Mouse (Mus musculus) bone marrow macrophage, adult 2 months (primary cell): ENCODE data around the gene Cpm. TPM values are rescaled to one million over a fixed set of nuclear protein-coding genes. Genes with fewer than 3 reads are reported as not detected.

Experiments
- H3K27ac ChIP-seq: 2 replicates; pipeline ENCODE4 v1.5.1; 2012; ENCODE audit warnings: low read depth, low read length; ENCODE audit not compliant: insufficient read depth
- H3K4me1 ChIP-seq: 2 replicates; pipeline ENCODE4 v1.6.1; 2012; ENCODE audit warnings: low read length; ENCODE audit not compliant: control insufficient read depth, insufficient read depth
- H3K4me3 ChIP-seq: 2 replicates; pipeline ENCODE4 v1.5.1; 2012; ENCODE audit warnings: mild to moderate bottlenecking, low read length, moderate library complexity; ENCODE audit not compliant: insufficient read depth
- CTCF ChIP-seq: IDR thresholded peaks from 2 replicates; pipeline ENCODE4 v1.5.1; 2012; ENCODE audit warnings: low read depth, mild to moderate bottlenecking, low read length, moderate library complexity
- POLR2A ChIP-seq: IDR thresholded peaks from 2 replicates; pipeline ENCODE4 v1.6.1; 2012; ENCODE audit warnings: mild to moderate bottlenecking, low read depth, low read length, borderline replicate concordance
- polyA plus RNA-seq: library from polyadenylated mRNA; stranded (reverse); fragments of >200 nt; gene quantifications from 2 replicates; pipeline ENCODE4 v1.2.4, GENCODE M21; 2012; ENCODE audit not compliant: missing spikeins, insufficient read depth, insufficient read length

Gene Cpm
- polyA plus RNA-seq, 1 experiment, result not detected

DNA sequence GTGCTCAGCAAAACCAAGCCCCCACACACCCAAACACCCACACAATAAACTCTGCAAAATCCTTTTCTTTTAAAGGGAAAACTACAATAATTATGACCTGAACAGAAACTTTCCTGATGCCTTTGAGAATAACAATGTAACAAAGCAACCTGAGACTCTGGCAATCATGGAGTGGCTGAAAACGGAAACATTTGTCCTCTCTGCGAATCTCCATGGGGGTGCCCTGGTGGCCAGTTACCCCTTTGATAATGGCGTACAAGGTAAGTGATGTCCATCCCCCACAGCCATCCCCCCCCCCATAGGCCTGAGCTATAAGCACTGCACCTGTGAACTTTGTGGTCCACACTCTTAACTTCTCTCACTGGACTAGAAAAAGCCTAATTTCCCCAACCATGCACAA is 40.8 kb downstream of the Cpm start:
- Histone ChIP-seq H3K4me3 (no peak overlapping the region), H3K4me1 (no peaks in the 10 kb centered on the region), H3K27ac (no peak overlapping the region)
- TF ChIP-seq CTCF (no peak), POLR2A (no peak)

DNA sequence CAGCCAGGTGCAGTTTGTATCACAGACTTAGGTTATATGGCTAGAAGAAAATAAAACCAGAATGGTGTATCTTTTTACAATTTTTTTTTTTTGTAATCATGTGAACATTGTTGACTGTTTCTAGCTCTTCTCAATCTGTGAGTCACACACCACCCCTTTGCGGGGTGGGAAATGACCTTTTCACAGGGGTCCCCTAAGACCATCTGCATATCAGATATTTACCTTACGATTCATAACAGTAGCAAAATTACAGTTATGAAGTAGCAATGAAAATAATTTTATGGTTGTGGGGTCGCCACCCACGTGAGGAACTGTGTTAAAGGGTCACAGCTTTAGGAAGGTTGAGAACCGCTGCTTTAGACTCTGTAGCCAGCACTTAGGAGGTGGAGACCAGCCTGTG is 41.5 kb downstream of the Cpm start:
- Histone ChIP-seq H3K4me3 (no peak overlapping the region), H3K27ac (no peak overlapping the region), H3K4me1 (peaks cover 4% of the 10 kb centered on the region; the same call in 1 of the 2 replicates)
- TF ChIP-seq CTCF (no peak), POLR2A (no peak)

DNA sequence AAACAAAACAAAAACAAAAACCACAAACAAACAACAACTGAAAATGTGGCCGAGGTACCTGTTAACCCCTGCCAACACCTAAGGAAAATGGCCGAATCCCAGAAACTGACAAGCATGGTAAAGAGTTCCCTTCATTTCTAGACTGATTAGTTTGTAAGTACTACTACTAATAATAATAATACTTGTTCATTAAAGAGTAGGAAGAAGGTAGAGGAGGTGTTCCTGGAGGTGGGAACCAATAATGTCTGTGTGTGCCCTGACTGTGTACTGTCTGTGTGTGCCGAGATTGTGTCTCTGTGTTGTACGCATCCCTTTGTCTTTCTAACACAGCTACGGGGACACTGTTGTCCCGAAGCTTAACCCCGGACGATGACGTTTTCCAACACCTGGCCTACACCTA is 42.0 kb downstream of the Cpm start:
- Histone ChIP-seq H3K4me1 (peaks cover 8% of the 10 kb centered on the region), H3K27ac (no peak overlapping the region), H3K4me3 (no peak overlapping the region)
- TF ChIP-seq POLR2A (no peak), CTCF (no peak)

DNA sequence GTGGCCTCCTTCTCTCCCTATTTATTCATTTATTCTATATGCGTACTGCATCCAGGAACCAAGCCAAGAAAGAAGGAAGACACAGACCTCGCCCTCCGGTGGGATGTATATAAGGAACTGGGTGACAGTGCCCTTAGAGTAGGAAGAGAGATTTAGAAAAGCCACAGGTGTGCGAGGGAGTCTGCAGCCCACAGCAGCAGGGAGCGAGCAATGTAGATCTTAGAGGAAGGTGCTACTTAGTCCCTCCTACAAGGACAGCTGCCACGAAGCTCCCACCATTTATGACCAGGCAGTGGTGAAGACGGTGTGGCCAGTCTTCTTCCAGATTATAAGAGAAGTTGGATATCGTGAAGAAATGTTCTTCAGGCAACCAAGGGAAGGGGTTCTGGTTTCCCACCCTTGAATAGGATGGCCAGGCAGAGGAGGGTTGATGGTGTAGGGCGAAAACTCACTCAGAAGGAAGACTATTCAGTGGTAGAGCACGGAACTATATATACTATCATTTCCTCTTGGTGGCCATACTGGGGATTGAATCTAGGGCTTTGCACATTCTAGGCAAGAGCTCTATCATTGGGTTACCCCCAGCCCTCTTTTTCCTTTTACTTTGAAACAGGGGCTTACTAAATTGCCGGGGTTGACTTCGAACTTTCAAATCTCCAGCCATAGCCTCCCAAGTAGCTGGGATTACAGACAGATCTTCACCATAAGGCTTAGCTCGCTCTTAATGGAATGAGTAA is 42.8 kb downstream of the Cpm start:
- H3K4me1 ChIP-seq, result peaks cover 14% of the 10 kb centered on the region
- H3K27ac ChIP-seq, result no peak overlapping the region
- no peak for TF ChIP-seq POLR2A
- TF ChIP-seq CTCF, result no peak
- no peak overlapping the region for H3K4me3 ChIP-seq

DNA sequence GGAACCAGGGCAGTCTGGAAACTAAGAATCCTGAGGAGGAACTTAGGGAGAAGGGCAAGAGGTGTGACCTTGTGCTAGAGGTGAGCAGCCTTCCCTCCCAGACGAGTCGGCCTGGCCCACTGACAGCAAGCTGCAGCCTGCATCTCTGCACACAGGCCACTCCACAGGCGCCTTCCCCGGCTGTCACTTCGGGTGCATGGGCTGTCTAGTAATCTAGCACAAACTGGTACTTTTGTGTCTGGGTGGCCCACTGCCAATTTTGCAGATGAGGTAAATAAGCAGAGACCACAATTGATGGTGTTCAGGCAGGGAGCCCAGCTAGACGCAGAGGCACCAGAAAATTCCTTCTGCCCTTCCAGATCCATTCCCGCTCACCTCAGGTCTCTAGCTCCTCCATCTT is 43.4 kb downstream of the Cpm start:
- Histone ChIP-seq H3K4me3 (no peak overlapping the region), H3K4me1 (peaks cover 14% of the 10 kb centered on the region), H3K27ac (no peak overlapping the region)
- TF ChIP-seq CTCF, result no peak
- no peak for TF ChIP-seq POLR2A

DNA sequence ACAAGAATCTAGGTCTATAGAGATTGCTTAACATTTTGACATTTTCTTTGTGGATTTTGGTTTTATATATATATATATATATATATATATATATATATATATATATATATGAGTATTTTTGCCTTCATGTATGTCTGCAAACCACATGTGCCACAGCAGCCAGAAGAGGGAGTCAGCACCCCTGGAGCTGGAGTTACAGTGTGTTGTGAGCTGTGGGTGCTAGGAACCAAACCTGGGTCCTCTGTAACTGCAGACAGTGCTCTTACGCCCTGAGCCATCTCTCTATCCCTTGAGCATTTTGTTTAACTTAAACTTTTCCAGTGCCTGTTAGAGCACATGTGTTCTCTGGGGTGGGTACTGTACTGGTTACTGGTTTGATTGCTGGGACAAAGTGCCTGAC is 44.6 kb downstream of the Cpm start:
- Histone ChIP-seq H3K4me3 (no peak overlapping the region), H3K4me1 (peaks cover 14% of the 10 kb centered on the region), H3K27ac (no peak overlapping the region)
- no peak for TF ChIP-seq CTCF
- no peak for TF ChIP-seq POLR2A

DNA sequence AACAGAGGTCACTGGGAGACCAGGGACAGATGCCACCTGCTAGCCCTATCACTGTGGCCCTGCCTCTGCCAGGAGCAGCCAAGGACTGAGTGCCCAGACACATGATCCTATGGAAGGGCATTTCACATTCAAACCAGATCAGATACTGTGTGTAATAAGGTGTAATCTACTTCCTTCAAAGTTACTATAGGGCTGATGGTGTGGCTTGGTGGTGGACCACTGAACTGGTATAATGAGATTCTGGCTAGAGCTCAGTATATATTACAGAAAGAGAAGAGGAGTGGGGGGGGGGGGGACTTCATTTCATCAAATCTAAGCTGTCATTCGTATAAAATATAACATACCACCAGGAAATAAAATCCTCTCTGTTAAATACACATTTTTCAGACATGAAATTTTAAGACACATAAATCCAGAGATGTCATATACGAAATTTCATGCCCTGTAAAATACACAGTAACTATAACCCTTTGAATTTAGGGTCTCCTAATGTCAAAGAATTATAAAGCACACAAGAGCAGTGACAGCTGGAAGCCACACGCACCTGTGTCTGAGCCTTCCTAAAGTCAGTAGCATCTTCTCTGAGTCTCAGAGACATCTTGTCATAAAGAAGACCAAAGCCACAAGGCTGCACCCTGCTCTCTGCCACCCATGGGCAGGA is 45.2 kb downstream of the Cpm start:
- Histone ChIP-seq H3K4me3 (no peak overlapping the region), H3K4me1 (peaks cover 14% of the 10 kb centered on the region), H3K27ac (no peak overlapping the region)
- TF ChIP-seq POLR2A (no peak), CTCF (no peak)

DNA sequence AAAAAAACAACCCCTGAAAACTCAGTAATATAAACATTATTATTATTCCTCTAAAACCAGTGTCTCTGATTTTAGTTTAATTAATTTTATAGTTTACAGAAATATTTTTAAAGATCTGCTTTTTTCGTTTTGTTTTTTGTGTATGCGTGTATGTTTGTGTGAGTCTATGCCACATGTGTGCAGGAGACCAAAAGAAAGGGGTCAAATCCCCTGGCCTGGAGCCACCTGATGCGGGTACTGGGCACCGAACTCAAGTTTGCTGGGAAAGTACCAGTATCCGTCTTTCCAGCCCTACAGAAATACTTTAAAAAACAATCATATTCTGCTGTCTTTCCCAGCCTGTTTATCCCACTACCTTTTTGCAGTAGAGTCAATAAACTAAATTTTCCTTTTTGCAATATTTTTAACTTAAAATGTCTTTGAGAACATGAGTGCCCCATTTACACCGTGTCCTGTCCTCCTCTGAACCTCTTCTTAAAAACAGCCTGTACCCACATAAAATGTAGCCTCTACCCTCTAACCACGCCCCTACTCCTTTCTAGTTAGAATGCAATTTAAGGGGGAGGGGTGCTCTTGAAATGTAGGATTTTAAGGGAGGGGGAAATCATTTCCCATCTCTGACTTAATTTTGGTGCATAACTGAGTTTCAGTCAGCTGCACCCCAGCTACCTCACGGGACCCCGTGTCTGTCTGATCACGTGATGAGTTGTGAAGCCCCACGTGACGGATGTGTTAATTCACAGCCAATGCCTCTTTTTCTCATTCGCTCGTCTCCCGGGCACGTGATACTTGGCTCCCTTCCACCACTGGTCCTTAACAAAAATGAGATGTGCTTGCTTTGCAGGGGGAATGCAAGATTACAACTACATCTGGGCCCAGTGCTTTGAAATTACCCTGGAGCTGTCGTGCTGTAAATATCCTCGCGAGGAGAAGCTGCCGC is 46.1 kb downstream of the Cpm start:
- H3K4me1 ChIP-seq, result peaks cover 14% of the 10 kb centered on the region
- H3K4me3 ChIP-seq, result peak overlapping the region; percentile 33
- TF ChIP-seq POLR2A, result no peak
- TF ChIP-seq CTCF, result no peak
- no peak overlapping the region for H3K27ac ChIP-seq

DNA sequence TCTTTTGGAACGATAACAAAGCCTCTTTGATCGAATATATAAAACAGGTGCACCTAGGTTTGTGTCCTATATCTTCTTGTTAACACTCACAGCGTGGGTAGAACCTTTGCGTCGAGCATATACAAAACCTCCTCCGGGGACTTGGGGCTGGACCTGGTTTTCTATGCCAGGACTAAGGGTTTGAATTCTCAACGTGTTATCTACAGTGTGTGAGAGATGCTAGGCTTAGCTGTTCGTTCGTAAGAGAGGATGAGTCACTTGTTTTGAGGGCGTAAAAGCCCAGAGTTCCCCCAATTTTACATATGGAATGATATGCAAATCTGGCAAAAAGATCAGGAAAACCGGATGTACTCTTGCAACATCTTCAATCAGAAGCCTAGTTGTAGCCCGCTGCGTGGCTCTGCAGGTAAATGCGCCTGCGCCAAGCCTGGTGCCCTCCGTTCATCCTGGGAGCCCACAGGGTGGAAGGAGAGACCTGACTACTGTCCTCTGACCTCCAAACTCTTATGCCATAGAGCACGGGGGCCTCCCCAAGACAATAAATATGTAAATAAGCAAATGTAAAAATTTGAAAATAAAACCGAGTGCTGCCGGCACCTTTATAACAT is 46.8 kb downstream of the Cpm start:
- H3K4me3 ChIP-seq, result peak overlapping the region; percentile 33
- peaks cover 14% of the 10 kb centered on the region for H3K4me1 ChIP-seq
- no peak overlapping the region for H3K27ac ChIP-seq
- TF ChIP-seq CTCF (no peak), POLR2A (no peak)

DNA sequence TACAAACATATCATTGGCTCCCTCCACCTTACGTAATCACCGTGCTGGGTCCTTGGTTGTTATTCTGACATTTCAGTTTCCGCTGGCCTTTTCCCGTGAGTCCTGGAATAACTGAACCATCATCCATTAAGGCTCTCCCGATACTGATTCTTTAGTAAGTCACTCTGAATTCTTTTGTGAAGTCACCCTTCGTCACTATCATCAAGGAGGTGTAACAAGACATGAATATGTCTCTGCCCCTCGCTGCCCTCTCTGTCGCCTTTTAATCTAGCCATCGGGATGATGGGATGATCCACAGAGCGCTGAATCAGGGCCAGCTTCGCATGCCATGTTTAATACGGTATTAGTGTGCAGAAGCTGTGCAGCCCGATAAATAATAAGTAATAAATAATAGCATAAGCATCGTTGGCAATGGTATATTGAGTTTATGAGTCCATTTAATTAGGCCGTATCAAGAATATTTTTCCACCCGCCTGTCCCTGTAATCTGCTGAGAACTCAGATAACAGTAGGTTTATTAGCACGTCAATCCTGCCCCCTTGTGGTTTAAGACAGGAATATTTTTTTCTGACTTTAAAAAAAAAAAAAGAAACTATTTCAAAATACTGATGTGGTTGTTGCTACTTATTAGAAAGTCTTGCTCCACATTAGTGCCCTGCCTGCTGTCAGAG is 47.5 kb downstream of the Cpm start:
- H3K4me1 ChIP-seq, result peaks cover 14% of the 10 kb centered on the region
- peak overlapping the region; percentile 33 for H3K4me3 ChIP-seq
- no peak overlapping the region for H3K27ac ChIP-seq
- no peak for TF ChIP-seq POLR2A
- TF ChIP-seq CTCF, result no peak
